Mouse (Mus musculus) embryonic facial prominence, embryonic 13.5 days (tissue): ENCODE measurements around the gene Ccdc28b. TPM values are rescaled to one million over a fixed set of nuclear protein-coding genes. Genes with fewer than 3 reads are reported as not detected.

ENCODE experiments used
- polyA plus RNA-seq: library from polyadenylated mRNA; unstranded; fragments of >200 nt; fragmentation: Nextera tagmentation; extraction: Ambion mirVana; gene quantifications from 2 replicates; pipeline ENCODE4 v1.2.1, GENCODE M21; 2015

Gene Ccdc28b
- polyA plus RNA-seq, 1 experiment from 2014 or later: 69.7 TPM

Other genes starting within 250 kb of the Ccdc28b start
- gene Zbtb8a, start 245.8 kb downstream of the Ccdc28b start, polyA plus RNA-seq: 13.6 and 14.2 TPM in 2 replicates
- gene Zbtb8b, start 183.1 kb downstream of the Ccdc28b start, polyA plus RNA-seq: 2.5 and 2.8 TPM in 2 replicates
- gene Bsdc1, start 162.4 kb downstream of the Ccdc28b start, polyA plus RNA-seq: 27.6 and 29.9 TPM in 2 replicates
- not detected in 2 replicates for gene Tssk3, start 132.9 kb downstream of the Ccdc28b start, polyA plus RNA-seq
- not detected in 2 replicates for gene Fam229a, start 132.8 kb downstream of the Ccdc28b start, polyA plus RNA-seq
- 839 and 1,023 TPM in 2 replicates for gene Marcksl1, start 110.4 kb downstream of the Ccdc28b start, polyA plus RNA-seq
- gene Hdac1, start 81.2 kb downstream of the Ccdc28b start, polyA plus RNA-seq: 237 and 240 TPM in 2 replicates
- gene Lck, start 50.3 kb downstream of the Ccdc28b start, polyA plus RNA-seq: 7.4 and 9.5 TPM in 2 replicates
- 3.4 and 5.8 TPM in 2 replicates for gene Fam167b, start 45.4 kb downstream of the Ccdc28b start, polyA plus RNA-seq
- 274 and 289 TPM in 2 replicates for gene Eif3i, start 23.3 kb downstream of the Ccdc28b start, polyA plus RNA-seq
- 195 and 215 TPM in 2 replicates for gene Tmem234, start 23.3 kb downstream of the Ccdc28b start, polyA plus RNA-seq
- 2.2 and 3.1 TPM in 2 replicates for gene Dcdc2b, start 9.7 kb downstream of the Ccdc28b start, polyA plus RNA-seq
- 33.7 and 36.5 TPM in 2 replicates for gene Iqcc, start 4.8 kb downstream of the Ccdc28b start, polyA plus RNA-seq
- gene Txlna, start 17.1 kb upstream of the Ccdc28b start, polyA plus RNA-seq: 90.7 and 92.9 TPM in 2 replicates
- gene Kpna6, start 48.8 kb upstream of the Ccdc28b start, polyA plus RNA-seq: 16.1 and 19.1 TPM in 2 replicates
- 14.8 and 18.5 TPM in 2 replicates for gene Tmem39b, start 72.9 kb upstream of the Ccdc28b start, polyA plus RNA-seq
- gene Khdrbs1, start 118.4 kb upstream of the Ccdc28b start, polyA plus RNA-seq: 143 and 152 TPM in 2 replicates
- gene Ptp4a2, start 187.3 kb upstream of the Ccdc28b start, polyA plus RNA-seq: 318 and 325 TPM in 2 replicates